In genomic region chr3:81961336-81961735, GRCm38 (mm10) we compare ENCODE assay signal across 23 mouse cellular contexts. TPM values are rescaled to one million over a fixed set of nuclear protein-coding genes. Genes with fewer than 3 reads are reported as not detected.
"Had no signal": no experiment of that assay in that cellular context is flagged by ENCODE, and none has a peak within 500 bp of the region (broad histone marks: within the 10 kb centered on the region; RNA-seq: fewer than 3 reads in every experiment).

No protein-coding gene starts in this region.

- H3K36me3 ChIP-seq: neural tube, embryonic 13.5 days; neural tube, embryonic 15.5 days; stomach, embryonic 15.5 days had no signal

- H3K4me3 ChIP-seq: neural tube, embryonic 13.5 days; neural tube, embryonic 15.5 days; stomach, embryonic 15.5 days had no signal

- H3K9ac ChIP-seq: neural tube, embryonic 13.5 days; neural tube, embryonic 15.5 days; stomach, embryonic 15.5 days had no signal

- H3K9me3 ChIP-seq: neural tube, embryonic 13.5 days; neural tube, embryonic 15.5 days; stomach, embryonic 15.5 days had no signal

- H3K4me1 ChIP-seq: neural tube, embryonic 13.5 days; neural tube, embryonic 15.5 days; stomach, embryonic 15.5 days had no signal

- DNase-seq: retina, postnatal 1 day; right cerebral cortex, adult 18-20 months; right cerebral cortex, postnatal 14 days; right cerebral cortex, postnatal 25 days; right cerebral cortex, postnatal 4 days; spleen, adult 18-20 months; thymus, adult 18-20 months; thymus, adult 2 months; thymus, postnatal 14 days; thymus, postnatal 25 days; thymus, postnatal 36 days; thymus, postnatal 4 days had no signal

- H3K27me3 ChIP-seq: neural tube, embryonic 13.5 days; neural tube, embryonic 15.5 days; stomach, embryonic 15.5 days had no signal

- H3K4me2 ChIP-seq: neural tube, embryonic 13.5 days; neural tube, embryonic 15.5 days; stomach, embryonic 15.5 days had no signal

- H3K27ac ChIP-seq: neural tube, embryonic 13.5 days; neural tube, embryonic 15.5 days; stomach, embryonic 15.5 days; stomach, postnatal 0 days had no signal

RNA-seq across cellular contexts. Expression of gene Tdo2, which starts 14.7 kb away (rescaled TPM):
- total RNA-seq: neutrophil, adult 5-6 weeks had no signal
- polyA plus RNA-seq: small intestine, adult 2 months; spleen, adult 2 months had no signal

RNA-seq across cellular contexts. Expression of gene Asic5, which starts 20.8 kb away (rescaled TPM):
- total RNA-seq: neutrophil, adult 5-6 weeks had no signal
- polyA plus RNA-seq: neural tube, embryonic 13.5 days; neural tube, embryonic 14.5 days; neural tube, embryonic 15.5 days; spleen, adult 2 months; stomach, embryonic 14.5 days; stomach, embryonic 15.5 days; testis, adult 2 months; urinary bladder, adult 2 months had no signal
